Mouse (Mus musculus) ovary, postnatal 36 days (tissue): ENCODE data around the gene Lsp1.

Experiments used
- DNase-seq: peaks from one replicate; pipeline ENCODE4 v3.0.0; 2022; ENCODE audit warnings: low spot score, mixed read lengths

Gene Lsp1

GRCm38 (mm10) chr7:142444171-142444570, 16.4 kb upstream of the Lsp1 start:
- DNase-seq: no peak

DNA sequence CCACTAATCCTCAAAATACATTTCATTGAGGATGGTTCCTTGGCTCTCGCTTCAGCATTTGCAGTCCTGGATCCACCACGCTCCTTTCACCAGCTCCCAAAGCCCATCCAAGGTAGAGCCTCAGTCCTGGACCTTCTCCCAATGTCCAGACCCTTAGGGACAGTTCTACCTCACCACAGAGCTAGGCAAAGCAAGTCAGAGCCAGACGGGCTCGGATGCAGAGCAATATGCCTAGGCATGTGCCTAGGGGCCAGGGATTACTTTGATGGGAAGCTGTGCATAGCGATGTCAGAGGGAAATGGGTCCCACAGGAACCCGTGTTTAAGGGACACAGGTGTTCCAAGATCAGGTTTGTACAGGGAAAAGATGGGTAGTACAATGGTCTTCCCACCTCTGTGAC, 15.3 kb upstream of the Lsp1 start:
- no peak for DNase-seq

GRCm38 (mm10) chr7:142446264-142446663, 14.3 kb upstream of the Lsp1 start:
- DNase-seq: no peak

DNA sequence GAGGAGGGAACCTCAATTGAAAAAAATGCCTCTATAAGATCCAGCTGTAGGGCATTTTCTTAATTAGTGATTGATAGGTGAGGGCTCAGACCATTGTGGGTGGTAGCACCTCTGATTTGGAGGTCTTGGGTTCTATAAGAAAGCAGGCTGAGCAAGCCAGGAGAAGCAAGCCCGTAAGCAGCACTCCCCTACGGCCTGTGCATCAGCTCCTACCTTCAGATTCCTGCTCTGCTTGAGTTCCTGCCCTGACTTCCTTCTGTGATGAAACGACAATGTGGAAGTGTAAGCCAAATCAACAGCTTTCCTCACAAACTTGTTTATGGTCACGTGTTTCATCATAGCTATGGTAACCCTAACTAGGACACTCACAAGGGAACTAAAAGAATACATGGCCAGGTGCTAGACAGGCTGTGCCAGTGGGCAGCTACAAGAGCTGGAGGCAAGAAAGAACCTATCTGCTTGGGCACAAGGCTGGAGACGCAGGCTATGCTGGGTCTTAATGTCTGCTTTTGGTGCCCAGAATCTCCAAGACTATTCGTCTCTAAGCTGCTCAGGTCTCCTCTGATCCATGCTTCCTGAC, 11.5 kb upstream of the Lsp1 start:
- DNase-seq: no peak

- DNase-seq: no peak
Measured at GRCm38 (mm10) chr7:142454706-142455105, 5.9 kb upstream of the Lsp1 start.

- no peak for DNase-seq
Measured at GRCm38 (mm10) chr7:142455251-142455650, 5.4 kb upstream of the Lsp1 start.

- no peak for DNase-seq
Measured at GRCm38 (mm10) chr7:142456806-142457205, 3.8 kb upstream of the Lsp1 start.

GRCm38 (mm10) chr7:142457227-142457811, 3.3 kb upstream of the Lsp1 start:
- DNase-seq: no peak

DNA sequence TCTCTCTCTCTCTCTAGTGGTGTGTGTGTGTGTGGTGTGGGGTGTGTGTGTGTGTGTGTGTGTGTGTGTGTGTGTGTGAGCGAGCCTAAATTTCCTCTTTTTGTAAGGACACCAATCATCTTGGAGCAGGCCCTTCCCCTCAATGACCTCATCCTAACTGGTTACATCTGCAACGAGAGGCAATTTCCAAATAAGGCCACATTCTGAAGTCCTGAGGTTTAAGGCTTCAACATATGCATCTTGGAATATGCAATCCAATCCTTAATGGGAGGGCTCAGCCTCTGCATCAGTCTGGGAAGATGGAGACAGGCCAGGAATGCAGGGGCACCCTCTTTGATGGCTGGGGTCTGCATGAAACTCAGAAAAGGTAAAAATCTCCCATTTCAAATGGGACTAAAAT, 2.6 kb upstream of the Lsp1 start:
- no peak for DNase-seq

DNA sequence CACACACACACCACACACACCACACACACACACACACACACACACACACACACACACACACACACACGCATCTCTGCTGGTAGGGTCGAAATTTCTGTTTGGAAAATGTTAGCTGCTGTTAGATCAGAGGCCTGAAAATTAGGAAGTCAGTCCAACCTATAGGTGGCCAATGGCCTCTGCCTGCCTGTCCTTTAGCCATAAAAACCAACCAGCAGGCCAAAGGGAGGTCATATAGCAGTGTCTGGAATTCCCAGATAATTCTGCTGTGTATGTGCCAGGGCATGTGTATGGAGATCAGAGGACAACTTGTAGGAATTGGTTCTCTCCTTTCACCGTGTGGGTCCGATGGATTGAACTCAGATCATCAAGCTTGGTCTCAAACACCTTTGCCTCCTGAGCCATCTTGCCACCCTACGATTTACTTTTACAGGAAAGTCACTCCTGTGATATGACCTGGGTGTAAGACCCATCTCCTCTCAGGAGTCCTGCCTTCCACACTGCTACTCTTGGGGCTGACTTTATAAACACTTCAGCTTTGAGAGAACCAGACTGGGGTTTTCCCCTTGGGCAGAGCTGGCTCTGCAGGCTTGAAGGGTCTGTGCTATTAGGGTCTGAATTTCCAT, 1.8 kb upstream of the Lsp1 start:
- DNase-seq: no peak

- DNase-seq: no peak
Measured at GRCm38 (mm10) chr7:142459299-142459691, 1.3 kb upstream of the Lsp1 start.

DNA sequence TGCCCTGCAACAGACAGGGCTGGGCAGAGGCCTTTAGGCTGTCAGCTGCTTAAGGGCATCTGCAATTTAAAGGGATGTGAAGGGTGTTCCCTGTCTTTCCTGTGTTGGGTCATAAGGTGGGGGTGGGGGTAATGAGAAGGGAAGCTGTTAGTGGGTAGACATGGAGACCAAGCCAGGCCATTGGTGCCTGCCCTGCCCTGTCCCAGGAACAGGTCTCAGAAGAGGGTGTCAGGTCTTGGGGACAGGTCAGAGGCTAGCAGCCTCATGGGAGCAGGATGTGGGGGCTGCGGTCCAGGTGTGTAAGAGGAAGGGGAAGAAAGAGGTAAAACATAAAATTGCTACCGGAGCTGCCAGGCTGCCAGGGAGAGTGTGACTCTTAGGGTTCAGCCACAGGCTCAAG, 837 bp downstream of the Lsp1 start:
- DNase-seq: peak; percentile 2

- DNase-seq: peak; percentile 8
Measured at GRCm38 (mm10) chr7:142462190-142462589, 1.6 kb downstream of the Lsp1 start.

DNA sequence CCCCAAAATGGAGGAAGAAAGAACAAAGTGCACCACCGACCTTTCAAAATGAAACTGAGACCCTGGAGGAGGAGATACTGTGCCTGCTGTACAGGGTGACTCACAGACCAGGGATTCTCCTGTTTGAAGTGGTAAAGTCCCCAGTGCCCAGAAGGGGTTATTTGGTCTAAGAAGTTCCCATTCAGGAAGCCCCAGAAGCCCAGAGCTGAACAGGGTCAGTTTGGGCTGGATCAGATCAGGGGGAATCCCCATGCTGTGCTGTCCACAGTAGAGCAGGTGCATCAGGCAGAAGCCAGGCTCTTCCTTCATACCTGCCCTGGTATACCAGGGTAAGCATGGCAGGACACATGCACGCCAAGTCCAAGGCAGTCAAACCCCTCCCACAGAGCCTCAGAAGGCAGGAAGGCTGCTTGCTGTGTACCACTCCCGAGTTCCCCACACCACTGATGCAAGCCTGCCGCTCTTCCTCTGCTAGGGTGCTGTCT, 2.0 kb downstream of the Lsp1 start:
- peak; percentile 2 for DNase-seq

DNA sequence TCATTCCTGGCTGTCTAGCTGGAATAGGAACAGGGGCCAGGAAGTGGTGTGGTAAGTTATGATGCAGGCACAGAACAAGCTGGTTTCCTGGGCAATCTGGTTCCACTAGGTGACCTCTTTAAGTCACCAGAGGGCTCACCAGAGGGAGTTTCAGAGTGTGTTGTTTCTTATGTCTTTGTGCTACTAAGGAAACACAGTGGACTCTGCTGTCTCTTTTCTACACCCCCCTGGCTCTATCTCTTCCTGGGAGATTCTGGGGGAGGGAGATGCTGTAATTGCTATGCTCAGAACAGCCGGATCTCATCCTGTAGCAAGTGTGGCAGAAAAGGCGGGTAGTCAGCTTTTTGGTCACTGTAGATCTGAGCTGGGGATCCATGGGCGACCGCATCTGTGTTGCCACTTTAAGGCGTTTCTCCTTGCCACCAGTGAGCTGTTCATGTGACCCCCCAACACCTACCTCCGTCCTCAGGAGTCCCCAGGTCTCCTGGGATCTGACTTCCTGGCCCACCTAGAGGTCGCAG, 9.6 kb downstream of the Lsp1 start:
- DNase-seq: no peak

GRCm38 (mm10) chr7:142470808-142471413, 10.3 kb downstream of the Lsp1 start:
- peak; percentile 74 for DNase-seq

DNA sequence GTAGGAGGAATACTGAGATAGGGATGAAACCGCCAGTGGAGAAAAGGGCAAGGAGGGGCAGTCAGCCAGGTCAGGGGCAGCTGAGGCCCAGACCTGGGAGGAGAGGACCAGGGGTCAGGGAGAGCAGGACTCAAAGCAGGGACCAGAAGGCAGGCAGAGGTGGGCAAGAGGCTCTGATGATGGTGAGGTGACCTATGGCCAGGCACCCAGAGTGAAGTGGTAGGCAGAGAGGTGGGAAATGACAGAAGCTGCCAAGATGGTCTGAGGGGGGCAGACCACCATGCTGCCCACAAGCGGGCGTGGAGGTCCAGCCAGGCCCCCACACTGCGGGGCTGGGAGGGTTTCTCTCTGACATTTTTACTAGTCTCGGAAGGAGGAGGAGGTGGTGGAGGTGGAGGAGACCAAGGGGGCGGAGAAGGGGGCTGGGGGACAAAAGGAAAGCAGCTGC, 10.8 kb downstream of the Lsp1 start:
- peak; percentile 25 for DNase-seq

GRCm38 (mm10) chr7:142471884-142472570, 11.4 kb downstream of the Lsp1 start:
- peak; percentile 57 for DNase-seq

DNA sequence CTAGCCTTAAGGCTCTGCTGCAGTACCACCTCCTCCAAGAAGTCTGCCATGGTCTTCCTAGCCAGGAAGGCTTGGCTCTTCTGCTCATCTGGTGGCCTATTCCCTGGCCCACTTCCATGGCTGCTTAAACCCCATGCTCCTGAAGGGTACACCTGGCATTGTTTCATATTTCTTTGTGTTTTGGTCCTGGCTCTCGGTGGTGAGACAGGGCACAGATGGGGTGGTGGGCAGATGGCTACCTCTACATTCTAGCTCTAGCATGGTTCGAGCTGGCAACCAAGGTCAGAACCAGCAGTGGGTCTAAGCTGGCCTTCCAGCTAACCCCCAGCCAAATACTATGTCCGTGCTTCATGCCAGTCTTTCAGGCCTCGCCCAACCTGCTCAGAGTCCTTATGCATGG, 12.3 kb downstream of the Lsp1 start:
- DNase-seq: no peak

GRCm38 (mm10) chr7:142473476-142473875, 12.9 kb downstream of the Lsp1 start:
- DNase-seq: no peak

- peak; percentile 47 for DNase-seq
Measured at GRCm38 (mm10) chr7:142474799-142475198, 14.2 kb downstream of the Lsp1 start.

DNA sequence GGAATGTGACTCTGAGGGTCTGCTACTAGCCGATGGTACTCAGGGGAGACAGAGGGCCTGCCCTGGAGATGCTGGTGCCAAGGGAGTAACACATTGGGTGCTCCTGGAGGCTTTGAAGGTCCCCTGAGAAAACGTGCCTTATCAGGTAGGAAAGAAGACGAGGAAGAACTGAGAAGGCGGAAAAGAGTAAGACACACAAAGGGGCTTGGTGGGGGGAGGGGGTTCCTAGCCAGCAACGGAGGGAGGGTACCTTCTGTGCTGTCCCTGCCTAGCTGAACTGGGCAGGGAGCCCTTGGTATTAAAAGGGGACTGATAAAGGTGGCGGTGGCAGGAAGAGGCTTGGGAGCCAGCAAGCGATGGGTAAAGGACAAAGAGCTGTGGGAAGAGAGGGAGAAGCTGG, 15.0 kb downstream of the Lsp1 start:
- DNase-seq: peak; percentile 2
